Mouse (Mus musculus): ENCODE results near the gene Olr1. TPM values are rescaled to one million over a fixed set of nuclear protein-coding genes. Genes with fewer than 3 reads are reported as not detected.

Olr1 gene
- polyA plus RNA-seq (2015; fragmentation: Nextera tagmentation; extraction: Ambion mirVana) = 0.11 and 0.15 TPM in 2 replicates

GRCm38 (mm10) chr6:129507024-129507423 lies at the start of gene Olr1:
Gene Olr1, minus strand, starts transcription at chr6:129507165.
- WGBS = 64% methylated on average over 9 of the region's 9 CpGs
- ATAC-seq (ENCODE audit: low read depth) = no peak
- H3K4me3 ChIP-seq (ENCODE audit: low read length) = no peak within 1 kb of the TSS
- no peak within 1 kb of the TSS for H3K9ac ChIP-seq (ENCODE audit: low read length)
- H3K27me3 ChIP-seq (ENCODE audit: control insufficient read depth, insufficient read depth, low read depth, low read length) = no peaks in the 10 kb centered on the region
- no peaks in the 10 kb centered on the region for H3K36me3 ChIP-seq (ENCODE audit: control insufficient read depth, insufficient read depth, low read length)
- no peak within 1 kb of the TSS for H3K4me2 ChIP-seq (ENCODE audit: low read depth, low read length)
- H3K4me1 ChIP-seq (replicated peaks; ENCODE audit: control insufficient read depth, insufficient read depth, low read length) = no peaks in the 10 kb centered on the region; the same call in 1 of the 2 replicates
- H3K27ac ChIP-seq (ENCODE audit: low read length) = no peak within 1 kb of the TSS
- H3K9me3 ChIP-seq (ENCODE audit: control insufficient read depth, low read length) = no peaks in the 10 kb centered on the region; the same call in 1 of the 2 replicates

GRCm38 (mm10) chr6:129548009-129548408 lies 41.0 kb upstream of the Olr1 start:
- no peak for ATAC-seq (ENCODE audit: low read depth)
- H3K9me3 ChIP-seq (ENCODE audit: control insufficient read depth, low read length) = no peaks in the 10 kb centered on the region
- 43% methylated on average over 3 of the region's 3 CpGs for WGBS

GRCm38 (mm10) chr6:129547277-129547676 lies 40.3 kb upstream of the Olr1 start:
- no peak overlapping the region for H3K9ac ChIP-seq (ENCODE audit: low read length)
- H3K27ac ChIP-seq (ENCODE audit: low read length) = no peak overlapping the region
- no peaks in the 10 kb centered on the region for H3K4me1 ChIP-seq (replicated peaks; ENCODE audit: control insufficient read depth, insufficient read depth, low read length)
- no peaks in the 10 kb centered on the region for H3K27me3 ChIP-seq (ENCODE audit: control insufficient read depth, insufficient read depth, low read depth, low read length)
- WGBS = 74% methylated on average over 2 of the region's 2 CpGs
- no peak overlapping the region for H3K4me3 ChIP-seq (ENCODE audit: low read length)
- H3K4me2 ChIP-seq (ENCODE audit: low read depth, low read length) = no peak overlapping the region
- ATAC-seq (ENCODE audit: low read depth) = no peak
- no peaks in the 10 kb centered on the region for H3K36me3 ChIP-seq (ENCODE audit: control insufficient read depth, insufficient read depth, low read length)
- no peaks in the 10 kb centered on the region for H3K9me3 ChIP-seq (ENCODE audit: control insufficient read depth, low read length)

More at GRCm38 (mm10) chr6:129548009-129548408, 41.0 kb upstream of the Olr1 start:
- H3K4me3 ChIP-seq (ENCODE audit: low read length) = no peak overlapping the region
- H3K4me1 ChIP-seq (replicated peaks; ENCODE audit: control insufficient read depth, insufficient read depth, low read length) = no peaks in the 10 kb centered on the region
- H3K27ac ChIP-seq (ENCODE audit: low read length) = no peak overlapping the region
- no peak overlapping the region for H3K4me2 ChIP-seq (ENCODE audit: low read depth, low read length)
- no peaks in the 10 kb centered on the region for H3K27me3 ChIP-seq (ENCODE audit: control insufficient read depth, insufficient read depth, low read depth, low read length)
- no peaks in the 10 kb centered on the region for H3K36me3 ChIP-seq (ENCODE audit: control insufficient read depth, insufficient read depth, low read length)
- H3K9ac ChIP-seq (ENCODE audit: low read length) = no peak overlapping the region

- H3K36me3 ChIP-seq (ENCODE audit: control insufficient read depth, insufficient read depth, low read length) = peaks cover 5% of the 10 kb centered on the region
- no peaks in the 10 kb centered on the region for H3K4me1 ChIP-seq (replicated peaks; ENCODE audit: control insufficient read depth, insufficient read depth, low read length)
- no peak overlapping the region for H3K4me3 ChIP-seq (ENCODE audit: low read length)
- peak; percentile 70; the same call in 1 of the 2 replicates for ATAC-seq (ENCODE audit: low read depth)
- no peaks in the 10 kb centered on the region for H3K27me3 ChIP-seq (ENCODE audit: control insufficient read depth, insufficient read depth, low read depth, low read length)
- 51% methylated on average over 6 of the region's 6 CpGs for WGBS
- no peak overlapping the region for H3K27ac ChIP-seq (ENCODE audit: low read length)
- H3K9ac ChIP-seq (ENCODE audit: low read length) = no peak overlapping the region
- no peaks in the 10 kb centered on the region for H3K9me3 ChIP-seq (ENCODE audit: control insufficient read depth, low read length)
- H3K4me2 ChIP-seq (ENCODE audit: low read depth, low read length) = no peak overlapping the region
Observed at GRCm38 (mm10) chr6:129543709-129544606, 37.0 kb upstream of the Olr1 start.

- no peak overlapping the region for H3K27ac ChIP-seq (ENCODE audit: low read length)
Observed at GRCm38 (mm10) chr6:129542540-129542939, 35.6 kb upstream of the Olr1 start.

GRCm38 (mm10) chr6:129541931-129542330 lies 35.0 kb upstream of the Olr1 start:
- Histone ChIP-seq H3K9me3 (ENCODE audit: control insufficient read depth, low read length) (no peaks in the 10 kb centered on the region), H3K9ac (ENCODE audit: low read length) (no peak overlapping the region), H3K4me3 (ENCODE audit: low read length) (no peak overlapping the region), H3K27ac (ENCODE audit: low read length) (no peak overlapping the region), H3K27me3 (ENCODE audit: control insufficient read depth, insufficient read depth, low read depth, low read length) (no peaks in the 10 kb centered on the region), H3K4me1 (replicated peaks; ENCODE audit: control insufficient read depth, insufficient read depth, low read length) (no peaks in the 10 kb centered on the region), H3K36me3 (ENCODE audit: control insufficient read depth, insufficient read depth, low read length) (peaks cover 8% of the 10 kb centered on the region), H3K4me2 (ENCODE audit: low read depth, low read length) (no peak overlapping the region)
- 81% methylated on average over 9 of the region's 9 CpGs for WGBS
- no peak for ATAC-seq (ENCODE audit: low read depth)

More at GRCm38 (mm10) chr6:129542540-129542939, 35.6 kb upstream of the Olr1 start:
- Histone ChIP-seq H3K4me1 (replicated peaks; ENCODE audit: control insufficient read depth, insufficient read depth, low read length) (no peaks in the 10 kb centered on the region), H3K9ac (ENCODE audit: low read length) (no peak overlapping the region), H3K36me3 (ENCODE audit: control insufficient read depth, insufficient read depth, low read length) (peaks cover 8% of the 10 kb centered on the region), H3K4me2 (ENCODE audit: low read depth, low read length) (no peak overlapping the region), H3K4me3 (ENCODE audit: low read length) (no peak overlapping the region), H3K27me3 (ENCODE audit: control insufficient read depth, insufficient read depth, low read depth, low read length) (no peaks in the 10 kb centered on the region), H3K9me3 (ENCODE audit: control insufficient read depth, low read length) (no peaks in the 10 kb centered on the region)
- 91% methylated on average over 3 of the region's 3 CpGs for WGBS
- no peak for ATAC-seq (ENCODE audit: low read depth)

- no peak overlapping the region for H3K9ac ChIP-seq (ENCODE audit: low read length)
- peaks cover 16% of the 10 kb centered on the region for H3K4me1 ChIP-seq (replicated peaks; ENCODE audit: control insufficient read depth, insufficient read depth, low read length)
- H3K27me3 ChIP-seq (ENCODE audit: control insufficient read depth, insufficient read depth, low read depth, low read length) = no peaks in the 10 kb centered on the region
- WGBS = 80% methylated on average over 6 of the region's 6 CpGs
- peaks cover 8% of the 10 kb centered on the region for H3K36me3 ChIP-seq (ENCODE audit: control insufficient read depth, insufficient read depth, low read length)
- ATAC-seq (ENCODE audit: low read depth) = no peak
- H3K27ac ChIP-seq (ENCODE audit: low read length) = no peak overlapping the region
- H3K4me2 ChIP-seq (ENCODE audit: low read depth, low read length) = no peak overlapping the region
- H3K9me3 ChIP-seq (ENCODE audit: control insufficient read depth, low read length) = no peaks in the 10 kb centered on the region
- no peak overlapping the region for H3K4me3 ChIP-seq (ENCODE audit: low read length)
Observed at GRCm38 (mm10) chr6:129538555-129538954, 31.6 kb upstream of the Olr1 start.

- Histone ChIP-seq H3K27me3 (ENCODE audit: control insufficient read depth, insufficient read depth, low read depth, low read length) (no peaks in the 10 kb centered on the region), H3K36me3 (ENCODE audit: control insufficient read depth, insufficient read depth, low read length) (0 out of 2 replicates have a peak, but pooled peaks cover 2% of the 10 kb centered on the region), H3K27ac (ENCODE audit: low read length) (no peak overlapping the region), H3K9ac (ENCODE audit: low read length) (no peak overlapping the region), H3K4me2 (ENCODE audit: low read depth, low read length) (no peak overlapping the region; the same call in 1 of the 2 replicates), H3K4me1 (replicated peaks; ENCODE audit: control insufficient read depth, insufficient read depth, low read length) (peaks cover 20% of the 10 kb centered on the region), H3K4me3 (ENCODE audit: low read length) (no peak overlapping the region), H3K9me3 (ENCODE audit: control insufficient read depth, low read length) (no peaks in the 10 kb centered on the region)
- ATAC-seq (ENCODE audit: low read depth) = no peak
- 58% methylated on average over 4 of the region's 4 CpGs for WGBS
Observed at GRCm38 (mm10) chr6:129535723-129536122, 28.8 kb upstream of the Olr1 start.

GRCm38 (mm10) chr6:129534627-129535190 lies 27.7 kb upstream of the Olr1 start:
- no peak overlapping the region for H3K9ac ChIP-seq (ENCODE audit: low read length)
- peak overlapping the region; percentile 67 for H3K4me3 ChIP-seq (ENCODE audit: low read length)
- no peaks in the 10 kb centered on the region for H3K9me3 ChIP-seq (ENCODE audit: control insufficient read depth, low read length)
- no peaks in the 10 kb centered on the region for H3K27me3 ChIP-seq (ENCODE audit: control insufficient read depth, insufficient read depth, low read depth, low read length)
- peaks cover 20% of the 10 kb centered on the region for H3K4me1 ChIP-seq (replicated peaks; ENCODE audit: control insufficient read depth, insufficient read depth, low read length)
- H3K27ac ChIP-seq (ENCODE audit: low read length) = no peak overlapping the region
- peak overlapping the region; percentile 83 for H3K4me2 ChIP-seq (ENCODE audit: low read depth, low read length)
- peak; percentile 26; the same call in 1 of the 2 replicates for ATAC-seq (ENCODE audit: low read depth)
- WGBS = 26% methylated on average over 4 of the region's 4 CpGs
- 0 out of 2 replicates have a peak, but pooled peaks cover 2% of the 10 kb centered on the region for H3K36me3 ChIP-seq (ENCODE audit: control insufficient read depth, insufficient read depth, low read length)

Data from lung, embryonic 16.5 days (tissue).